14 mouse cellular contexts compared by ENCODE assay signal in genomic region chr14:7850913-7851312, GRCm38 (mm10). TPM values are rescaled to one million over a fixed set of nuclear protein-coding genes. Genes with fewer than 3 reads are reported as not detected.
DNase-seq lines count a peak whose midpoint lies in the region; ATAC-seq and TF ChIP-seq lines count a peak whose summit lies in the region.
"Had no signal": no experiment of that assay in that cellular context is flagged by ENCODE, and none has a peak within 500 bp of the region (broad histone marks: within the 10 kb centered on the region; RNA-seq: fewer than 3 reads in every experiment).

No protein-coding gene starts in this region.

- H3K4me1 ChIP-seq in forebrain, embryonic 10.5 days: peaks cover 99% of the 10 kb centered on the region
- peaks cover 39% of the 10 kb centered on the region for H3K4me1 ChIP-seq in forebrain, embryonic 16.5 days (replicated peaks; ENCODE audit: control insufficient read depth, insufficient read depth, low read length)
- peaks cover 29% of the 10 kb centered on the region for H3K4me1 ChIP-seq in kidney, adult 2 months (ENCODE audit: control insufficient read depth, insufficient read depth, low read length)
- H3K4me1 ChIP-seq in forebrain, embryonic 13.5 days: peaks cover 67% of the 10 kb centered on the region

- 78% methylated on average over 3 of the region's 3 CpGs for WGBS in forebrain, embryonic 10.5 days
- WGBS in forebrain, embryonic 16.5 days: 77% methylated on average over 3 of the region's 3 CpGs
- 65% methylated on average over 3 of the region's 3 CpGs for WGBS in kidney, adult 2 months
- 76% methylated on average over 3 of the region's 3 CpGs for WGBS in forebrain, embryonic 13.5 days

- H3K27me3 ChIP-seq in forebrain, embryonic 10.5 days (ENCODE audit: poor library complexity, severe bottlenecking): no peaks in the 10 kb centered on the region
- no peaks in the 10 kb centered on the region for H3K27me3 ChIP-seq in forebrain, embryonic 16.5 days (replicated peaks; ENCODE audit: control insufficient read depth, insufficient read depth, low read length)
- H3K27me3 ChIP-seq in kidney, adult 2 months (replicated peaks; ENCODE audit: control insufficient read depth, insufficient read depth, low read length): no peaks in the 10 kb centered on the region
- H3K27me3 ChIP-seq in forebrain, embryonic 13.5 days: no peaks in the 10 kb centered on the region
- H3K27me3 ChIP-seq: hindbrain, embryonic 12.5 days had no signal

- no peaks in the 10 kb centered on the region for H3K9me3 ChIP-seq in forebrain, embryonic 10.5 days
- H3K9me3 ChIP-seq in forebrain, embryonic 16.5 days (ENCODE audit: control insufficient read depth, low read length): no peaks in the 10 kb centered on the region
- no peaks in the 10 kb centered on the region for H3K9me3 ChIP-seq in forebrain, embryonic 13.5 days (replicated peaks)
- H3K9me3 ChIP-seq: hindbrain, embryonic 12.5 days had no signal

- H3K4me3 ChIP-seq in forebrain, embryonic 10.5 days: no peak overlapping the region
- H3K4me3 ChIP-seq in forebrain, embryonic 16.5 days (replicated peaks; ENCODE audit: low read length): no peak overlapping the region
- H3K4me3 ChIP-seq in kidney, adult 2 months (ENCODE audit: insufficient read depth, low read depth, low read length): no peak overlapping the region
- H3K4me3 ChIP-seq in forebrain, embryonic 13.5 days: no peak overlapping the region
- H3K4me3 ChIP-seq: hindbrain, embryonic 12.5 days had no signal

- no peak for TF ChIP-seq CTCF in kidney, adult 2 months (conservative IDR thresholded peaks at IDR 0.05; ENCODE audit: insufficient read depth, insufficient read length, low read depth, low read length)

- no peak for TF ChIP-seq POLR2A in kidney, adult 2 months (IDR thresholded peaks at IDR 0.05; ENCODE audit: low read depth, low read length)

- ATAC-seq in forebrain, embryonic 16.5 days: no peak
- ATAC-seq in forebrain, embryonic 13.5 days: no peak
- no peak for ATAC-seq in monocyte, adult 5-6 weeks (replicated peaks; ENCODE audit: insufficient number of reproducible peaks, low FRiP score, low TSS enrichment, poor library complexity, severe bottlenecking)

- H3K36me3 ChIP-seq in forebrain, embryonic 10.5 days (replicated peaks): peaks cover 4% of the 10 kb centered on the region; the same call in 1 of the 2 replicates
- no peaks in the 10 kb centered on the region for H3K36me3 ChIP-seq in forebrain, embryonic 16.5 days (ENCODE audit: control insufficient read depth, insufficient read depth)
- no peaks in the 10 kb centered on the region for H3K36me3 ChIP-seq in kidney, adult 2 months (ENCODE audit: control insufficient read depth, insufficient read depth, low read length)
- H3K36me3 ChIP-seq in forebrain, embryonic 13.5 days (ENCODE audit: poor library complexity, severe bottlenecking): no peaks in the 10 kb centered on the region
- H3K36me3 ChIP-seq: hindbrain, embryonic 12.5 days had no signal

- H3K27ac ChIP-seq in forebrain, embryonic 10.5 days: peak overlapping the region; percentile 83
- H3K27ac ChIP-seq in forebrain, embryonic 16.5 days (ENCODE audit: low read length): no peak overlapping the region
- H3K27ac ChIP-seq in kidney, adult 2 months (ENCODE audit: insufficient read depth, low read depth, low read length): peak overlapping the region; percentile 61
- H3K27ac ChIP-seq in forebrain, embryonic 13.5 days: 0 out of 2 replicates have a peak overlapping the region, but pooled peaks have one; percentile 60
- H3K27ac ChIP-seq: hindbrain, embryonic 12.5 days had no signal

- DNase-seq in forebrain, embryonic 10.5 days (ENCODE audit: extremely low spot score, low spot score): no peak
- no peak for DNase-seq in kidney, adult 2 months
- no peak for DNase-seq in kidney, postnatal 4 days
- peak; percentile 69 for DNase-seq in 416B (ENCODE audit: low read depth)
- DNase-seq in adrenal gland, adult 8-10 months: no peak
- DNase-seq: cerebellum, adult 8-10 months; right cerebral cortex, adult 18-20 months had no signal

- no peak overlapping the region for H3K9ac ChIP-seq in forebrain, embryonic 16.5 days (replicated peaks; ENCODE audit: low read depth, low read length)
- no peak overlapping the region for H3K9ac ChIP-seq in forebrain, embryonic 13.5 days
- H3K9ac ChIP-seq: hindbrain, embryonic 12.5 days had no signal

- H3K4me2 ChIP-seq in forebrain, embryonic 16.5 days (ENCODE audit: low read length): no peak overlapping the region
- H3K4me2 ChIP-seq in forebrain, embryonic 13.5 days: no peak overlapping the region
- H3K4me2 ChIP-seq: hindbrain, embryonic 12.5 days had no signal

RNA-seq across cellular contexts. Expression of gene Flnb, which starts 33.2 kb away (rescaled TPM):
- polyA plus RNA-seq in forebrain, embryonic 10.5 days (2016; fragmentation: Nextera tagmentation; extraction: Ambion mirVana): 22.9 and 24.2 TPM in 2 replicates
- polyA plus RNA-seq in forebrain, embryonic 16.5 days (2015; fragmentation: Nextera tagmentation; extraction: Ambion mirVana): 10.5 and 16.2 TPM in 2 replicates
- polyA plus RNA-seq in kidney, adult 2 months (2012; rRNA removed): 37.2 and 41.2 TPM in 2 replicates
- 8.7 TPM in 2 replicates for polyA plus RNA-seq in forebrain, embryonic 13.5 days (2015; fragmentation: Nextera tagmentation; extraction: Ambion mirVana)
- 10 to 100 TPM; 54.5 to 77.3 (median 65.8) TPM for total RNA-seq in adrenal gland, adult 8-10 months (2022)
- total RNA-seq in monocyte, adult 5-6 weeks (2017): 8.0 to 12.0 TPM (median 8.2 TPM) in 3 replicates

RNA-seq across cellular contexts. Expression of gene Gm26661, which starts 59.5 kb away (rescaled TPM):
- polyA plus RNA-seq in forebrain, embryonic 10.5 days (2016; fragmentation: Nextera tagmentation; extraction: Ambion mirVana): not detected in 2 replicates
- polyA plus RNA-seq in forebrain, embryonic 16.5 days (2015; fragmentation: Nextera tagmentation; extraction: Ambion mirVana): not detected in 2 replicates
- polyA plus RNA-seq in kidney, adult 2 months (2012; rRNA removed): not detected in 2 replicates
- not detected in 2 replicates for polyA plus RNA-seq in forebrain, embryonic 13.5 days (2015; fragmentation: Nextera tagmentation; extraction: Ambion mirVana)
- total RNA-seq in adrenal gland, adult 8-10 months (2022): not detected
- not detected in 3 replicates for total RNA-seq in monocyte, adult 5-6 weeks (2017)
- total RNA-seq: adrenal gland, postnatal 10 days; layer of hippocampus, postnatal 25 days had no signal
- polyA plus RNA-seq: hindbrain, embryonic 12.5 days; liver, embryonic 16.5 days had no signal
